ENCODE assay signal across 8 mouse cellular contexts in genomic region chr5:138116255-138117198, GRCm38 (mm10). TPM values are rescaled to one million over a fixed set of nuclear protein-coding genes. Genes with fewer than 3 reads are reported as not detected.
DNase-seq lines count a peak whose midpoint lies in the region; ATAC-seq and TF ChIP-seq lines count a peak whose summit lies in the region.

Zscan21 (plus strand) TSS chr5:138116903.

- no peaks in the 10 kb centered on the region for H3K27me3 ChIP-seq in hindbrain, embryonic 10.5 days (ENCODE audit: insufficient read depth, poor library complexity, severe bottlenecking)
- no peaks in the 10 kb centered on the region for H3K27me3 ChIP-seq in lung, postnatal 0 days (replicated peaks; ENCODE audit: insufficient read depth, low read length)

- WGBS in hindbrain, embryonic 10.5 days, result 7% methylated on average over 38 of the region's 38 CpGs
- 6% methylated on average over 37 of the region's 38 CpGs for WGBS in lung, postnatal 0 days

- peak within 1 kb of the TSS; percentile 69 for H3K4me2 ChIP-seq in lung, postnatal 0 days (replicated peaks; ENCODE audit: low read depth, low read length)

- TF ChIP-seq CTCF in lung, postnatal 0 days (IDR thresholded peaks at IDR 0.05), result peak; percentile 46

- peaks cover 25% of the 10 kb centered on the region for H3K36me3 ChIP-seq in hindbrain, embryonic 10.5 days
- no peaks in the 10 kb centered on the region for H3K36me3 ChIP-seq in lung, postnatal 0 days (ENCODE audit: insufficient read depth, low read length)

- H3K4me3 ChIP-seq in hindbrain, embryonic 10.5 days, result peak within 1 kb of the TSS; percentile 71
- H3K4me3 ChIP-seq in lung, postnatal 0 days (ENCODE audit: low read depth, low read length), result peak within 1 kb of the TSS; percentile 67

- ATAC-seq in frontal cortex, adult (ENCODE audit: low TSS enrichment), result peak; percentile 100
- peak; percentile 99 for ATAC-seq in lung, postnatal 0 days

- peak; percentile 69 for TF ChIP-seq EP300 in lung, postnatal 0 days (IDR thresholded peaks at IDR 0.05)

- peak within 1 kb of the TSS; percentile 81 for H3K9ac ChIP-seq in lung, postnatal 0 days (replicated peaks; ENCODE audit: low read depth)

- peaks cover 16% of the 10 kb centered on the region for H3K4me1 ChIP-seq in hindbrain, embryonic 10.5 days (replicated peaks)
- H3K4me1 ChIP-seq in lung, postnatal 0 days (ENCODE audit: insufficient read depth, low read depth, low read length), result peaks cover 3% of the 10 kb centered on the region; the same call in 1 of the 2 replicates

- DNase-seq in MN1 (ENCODE audit: low spot score), result peak; percentile 95
- DNase-seq in cerebellum, adult 9-10 months, result peak; percentile 85
- peak; percentile 90 for DNase-seq in hindbrain, embryonic 10.5 days (ENCODE audit: low spot score)
- DNase-seq in layer of hippocampus, adult 9-11 months, result peak; percentile 84
- DNase-seq in lung, postnatal 0 days (ENCODE audit: low spot score), result peak; percentile 97
- peak; percentile 85 for DNase-seq in ovary, postnatal 14 days (ENCODE audit: low spot score)
- DNase-seq in thymus, postnatal 14 days, result peak; percentile 92

- no peaks in the 10 kb centered on the region for H3K9me3 ChIP-seq in hindbrain, embryonic 10.5 days
- no peaks in the 10 kb centered on the region for H3K9me3 ChIP-seq in lung, postnatal 0 days (ENCODE audit: low read length)

- peak within 1 kb of the TSS; percentile 94 for H3K27ac ChIP-seq in hindbrain, embryonic 10.5 days
- peak within 1 kb of the TSS; percentile 95 for H3K27ac ChIP-seq in lung, postnatal 0 days (ENCODE audit: low read length)

RNA-seq across cellular contexts. Expression of gene Zscan21, which starts in this region (rescaled TPM):
- polyA plus RNA-seq in hindbrain, embryonic 10.5 days (2016; fragmentation: Nextera tagmentation; extraction: Ambion mirVana), result 105 and 109 TPM in 2 replicates
- 32.1 and 35.1 TPM in 2 replicates for polyA plus RNA-seq in lung, postnatal 0 days (2015; fragmentation: Nextera tagmentation; extraction: Ambion mirVana)

Comparison
In these comparisons a context has a peak if more than half of its experiments do, and no peak if none do; other contexts are left out.
1. Peak in every context shown above with its lines: DNase-seq, ATAC-seq, H3K4me3 ChIP-seq and H3K27ac ChIP-seq.